Mouse (Mus musculus): ENCODE results near the gene Psmb4. TPM values are rescaled to one million over a fixed set of nuclear protein-coding genes. Genes with fewer than 3 reads are reported as not detected.
A peak's percentile ranks its signal among the peaks of the same experiment; 100 is the strongest.

Gene Psmb4
- polyA plus RNA-seq, 1 experiment from 2014 or later = 391 TPM

GRCm38 (mm10) chr3:94837183-94837890 lies 49.4 kb downstream of the Psmb4 start, which contains the start of gene Pogz:
Gene Pogz (plus strand): TSS chr3:94837567.
- Histone ChIP-seq H3K9me3 (no peaks in the 10 kb centered on the region), H3K4me3 (replicated peaks) (peak within 1 kb of the TSS; percentile 63), H3K27ac (peak within 1 kb of the TSS; percentile 99), H3K9ac (replicated peaks) (peak within 1 kb of the TSS; percentile 86), H3K36me3 (no peaks in the 10 kb centered on the region), H3K27me3 (no peaks in the 10 kb centered on the region), H3K4me2 (replicated peaks) (peak within 1 kb of the TSS; percentile 85), H3K4me1 (replicated peaks) (peaks cover 28% of the 10 kb centered on the region)
- WGBS = 0% methylated on average over 56 of the region's 57 CpGs
- ATAC-seq = peak; percentile 90

- no peaks in the 10 kb centered on the region for H3K27me3 ChIP-seq
- H3K27ac ChIP-seq = no peak overlapping the region
- peaks cover 23% of the 10 kb centered on the region for H3K4me1 ChIP-seq (replicated peaks)
- no peaks in the 10 kb centered on the region for H3K9me3 ChIP-seq
- WGBS = 87% methylated on average over 3 of the region's 3 CpGs
- H3K36me3 ChIP-seq = no peaks in the 10 kb centered on the region
- no peak for ATAC-seq
- H3K4me2 ChIP-seq (replicated peaks) = no peak overlapping the region
- no peak overlapping the region for H3K4me3 ChIP-seq (replicated peaks)
- no peak overlapping the region for H3K9ac ChIP-seq (replicated peaks)
These were observed 51.4 kb downstream of the Psmb4 start for GRCm38 (mm10) chr3:94835396-94835795.

Other genes starting within 250 kb of the Psmb4 start
- not detected in 2 replicates for gene Gm10972, start 243.8 kb downstream of the Psmb4 start, polyA plus RNA-seq (2015; fragmentation: Nextera tagmentation; extraction: Ambion mirVana)
- 3.6 and 3.7 TPM in 2 replicates for gene Tuft1, start 228.1 kb downstream of the Psmb4 start, polyA plus RNA-seq (2015; fragmentation: Nextera tagmentation; extraction: Ambion mirVana)
- not detected in 2 replicates for gene Selenbp2, start 193.4 kb downstream of the Psmb4 start, polyA plus RNA-seq (2015; fragmentation: Nextera tagmentation; extraction: Ambion mirVana)
- gene Cgn, start 100.5 kb downstream of the Psmb4 start, polyA plus RNA-seq (2015; fragmentation: Nextera tagmentation; extraction: Ambion mirVana) = 5.3 and 6.0 TPM in 2 replicates
- 26.9 and 27.3 TPM in 2 replicates for gene Pogz, start 49.4 kb downstream of the Psmb4 start, polyA plus RNA-seq (2015; fragmentation: Nextera tagmentation; extraction: Ambion mirVana)
- 7.7 and 9.0 TPM in 2 replicates for gene Selenbp1, start 46.1 kb upstream of the Psmb4 start, polyA plus RNA-seq (2015; fragmentation: Nextera tagmentation; extraction: Ambion mirVana)
- 5.0 and 5.2 TPM in 2 replicates for gene Rfx5, start 67.1 kb upstream of the Psmb4 start, polyA plus RNA-seq (2015; fragmentation: Nextera tagmentation; extraction: Ambion mirVana)
- 24.7 and 25.3 TPM in 2 replicates for gene Pi4kb, start 87.8 kb upstream of the Psmb4 start, polyA plus RNA-seq (2015; fragmentation: Nextera tagmentation; extraction: Ambion mirVana)
- 26.2 and 28.1 TPM in 2 replicates for gene Zfp687, start 128.5 kb upstream of the Psmb4 start, polyA plus RNA-seq (2015; fragmentation: Nextera tagmentation; extraction: Ambion mirVana)
- gene Psmd4, start 155.7 kb upstream of the Psmb4 start, polyA plus RNA-seq (2015; fragmentation: Nextera tagmentation; extraction: Ambion mirVana) = 293 and 295 TPM in 2 replicates
- gene Pip5k1a, start 220.0 kb upstream of the Psmb4 start, polyA plus RNA-seq (2015; fragmentation: Nextera tagmentation; extraction: Ambion mirVana) = 19.9 and 20.5 TPM in 2 replicates
- gene Vps72, start 224.1 kb upstream of the Psmb4 start, polyA plus RNA-seq (2015; fragmentation: Nextera tagmentation; extraction: Ambion mirVana) = 256 and 262 TPM in 2 replicates
- gene Tmod4, start 237.5 kb upstream of the Psmb4 start, polyA plus RNA-seq (2015; fragmentation: Nextera tagmentation; extraction: Ambion mirVana) = 1.0 and 1.8 TPM in 2 replicates
- gene Scnm1, start 247.1 kb upstream of the Psmb4 start, polyA plus RNA-seq (2015; fragmentation: Nextera tagmentation; extraction: Ambion mirVana) = 99.2 and 103 TPM in 2 replicates
- gene Lysmd1, start 247.1 kb upstream of the Psmb4 start, polyA plus RNA-seq (2015; fragmentation: Nextera tagmentation; extraction: Ambion mirVana) = 36.2 and 38.1 TPM in 2 replicates